ENCODE assay signal across 7 mouse cellular contexts in genomic region chr4:129555421-129555861, GRCm38 (mm10). TPM values are rescaled to one million over a fixed set of nuclear protein-coding genes. Genes with fewer than 3 reads are reported as not detected.
DNase-seq lines count a peak whose midpoint lies in the region; ATAC-seq and TF ChIP-seq lines count a peak whose summit lies in the region.

No protein-coding gene starts in this region.

- H3K27ac ChIP-seq in embryonic facial prominence, embryonic 15.5 days (replicated peaks) = no peak overlapping the region
- H3K27ac ChIP-seq in hindbrain, embryonic 14.5 days = peak overlapping the region; percentile 78; the same call in 1 of the 2 replicates

- no peaks in the 10 kb centered on the region for H3K9me3 ChIP-seq in G1E (replicated peaks)
- no peaks in the 10 kb centered on the region for H3K9me3 ChIP-seq in embryonic facial prominence, embryonic 15.5 days (replicated peaks)
- H3K9me3 ChIP-seq in hindbrain, embryonic 14.5 days (ENCODE audit: control insufficient read depth, low read length) = no peaks in the 10 kb centered on the region

- no peaks in the 10 kb centered on the region for H3K36me3 ChIP-seq in G1E (replicated peaks)
- no peaks in the 10 kb centered on the region for H3K36me3 ChIP-seq in embryonic facial prominence, embryonic 15.5 days
- H3K36me3 ChIP-seq in hindbrain, embryonic 14.5 days (replicated peaks; ENCODE audit: control insufficient read depth, insufficient read depth) = no peaks in the 10 kb centered on the region

- peak overlapping the region; percentile 71 for H3K4me3 ChIP-seq in G1E (ENCODE audit: low read depth, low read length)
- peak overlapping the region; percentile 53 for H3K4me3 ChIP-seq in embryonic facial prominence, embryonic 15.5 days (replicated peaks)
- H3K4me3 ChIP-seq in hindbrain, embryonic 14.5 days (replicated peaks; ENCODE audit: low read length) = peak overlapping the region; percentile 46

- H3K4me1 ChIP-seq in G1E (ENCODE audit: insufficient read depth, low read depth, low read length) = peaks cover 39% of the 10 kb centered on the region
- peaks cover 19% of the 10 kb centered on the region for H3K4me1 ChIP-seq in embryonic facial prominence, embryonic 15.5 days
- H3K4me1 ChIP-seq in hindbrain, embryonic 14.5 days (replicated peaks; ENCODE audit: control insufficient read depth, insufficient read depth, low read length) = peaks cover 15% of the 10 kb centered on the region

- WGBS in embryonic facial prominence, embryonic 15.5 days = 3% methylated on average over 16 of the region's 16 CpGs
- 3% methylated on average over 16 of the region's 16 CpGs for WGBS in hindbrain, embryonic 14.5 days

- ATAC-seq in G1E (ENCODE audit: extremely low read depth, insufficient number of reproducible peaks, low FRiP score, poor library complexity, severe bottlenecking) = no peak
- 0 out of 2 replicates have a peak, but pooled peaks have one; percentile 27 for ATAC-seq in embryonic facial prominence, embryonic 15.5 days (ENCODE audit: insufficient number of reproducible peaks, low FRiP score, low TSS enrichment, low read depth)
- ATAC-seq in hindbrain, embryonic 14.5 days (ENCODE audit: low FRiP score) = no peak
- ATAC-seq in megakaryocyte progenitor cell, adult 5-6 weeks (replicated peaks; ENCODE audit: poor library complexity) = peak; percentile 69

- TF ChIP-seq CTCF in G1E (IDR thresholded peaks at IDR 0.05; ENCODE audit: low read depth, low read length) = peak; percentile 79
- TF ChIP-seq CTCF in brain, embryonic 14.5 days (IDR thresholded peaks at IDR 0.05; ENCODE audit: borderline replicate concordance, extremely low read depth, insufficient read depth, insufficient read length) = peak; percentile 70

- H3K4me2 ChIP-seq in embryonic facial prominence, embryonic 15.5 days (replicated peaks) = peak overlapping the region; percentile 86
- peak overlapping the region; percentile 64 for H3K4me2 ChIP-seq in hindbrain, embryonic 14.5 days (replicated peaks)

- H3K27me3 ChIP-seq in G1E (ENCODE audit: insufficient read depth, low read length) = peaks cover 35% of the 10 kb centered on the region
- no peaks in the 10 kb centered on the region for H3K27me3 ChIP-seq in embryonic facial prominence, embryonic 15.5 days
- no peaks in the 10 kb centered on the region for H3K27me3 ChIP-seq in hindbrain, embryonic 14.5 days (ENCODE audit: control insufficient read depth, insufficient read depth, low read length)

- intact Hi-C loops in left cerebral cortex, postnatal 4 days (cut with DNase I) = no loop called here

- no peak for TF ChIP-seq POLR2A in brain, embryonic 14.5 days (IDR thresholded peaks at IDR 0.05; ENCODE audit: borderline replicate concordance, extremely low read depth, insufficient read depth, insufficient read length, poor library complexity, severe bottlenecking)

- H3K9ac ChIP-seq in embryonic facial prominence, embryonic 15.5 days = 0 out of 2 replicates have a peak overlapping the region, but pooled peaks have one; percentile 26
- H3K9ac ChIP-seq in hindbrain, embryonic 14.5 days = peak overlapping the region; percentile 59

- DNase-seq in G1E (ENCODE audit: low spot score) = peak; percentile 31
- DNase-seq in brain, embryonic 14.5 days (ENCODE audit: low read depth) = peak; percentile 40
- DNase-seq in hindbrain, embryonic 14.5 days (ENCODE audit: low spot score) = peak; percentile 58
- DNase-seq in left cerebral cortex, postnatal 4 days = peak; percentile 52
- peak; percentile 55 for DNase-seq in right cerebral cortex, postnatal 14 days

RNA-seq across cellular contexts. Expression of gene Hdac1, which starts 12.9 kb away (rescaled TPM):
- total RNA-seq in G1E (2014; fragmentation: Nextera tagmentation) (79.8 and 86.5 TPM in 2 replicates), G1E (2017) (64.5 and 76.7 TPM in 2 replicates)
- 53.7 and 63.6 TPM in 2 replicates for polyA plus RNA-seq in G1E (2012)
- 110 and 142 TPM in 2 replicates for polyA plus RNA-seq in brain, embryonic 14.5 days (2012; rRNA removed)
- 200 and 207 TPM in 2 replicates for polyA plus RNA-seq in embryonic facial prominence, embryonic 15.5 days (2015; fragmentation: Nextera tagmentation; extraction: Ambion mirVana)
- 76.0 and 79.8 TPM in 2 replicates for polyA plus RNA-seq in hindbrain, embryonic 14.5 days (2014; fragmentation: Nextera tagmentation; extraction: Ambion mirVana)
- 10 to 100 TPM; 39.8 to 43.5 TPM for total RNA-seq in left cerebral cortex, postnatal 4 days (2021)
- total RNA-seq in megakaryocyte progenitor cell, adult 5-6 weeks (2015) = 114 and 119 TPM in 2 replicates
- 58.5 and 79.7 TPM in 2 replicates for total RNA-seq in megakaryocyte progenitor cell, adult 5-6 weeks (2017)

RNA-seq across cellular contexts. Expression of gene Lck, which starts 18.0 kb away (rescaled TPM):
- total RNA-seq in G1E (2014; fragmentation: Nextera tagmentation) (3.5 TPM in 1 of 2 replicates, not detected in the other), G1E (2017) (1.7 and 2.1 TPM in 2 replicates)
- 1.3 and 1.8 TPM in 2 replicates for polyA plus RNA-seq in G1E (2012)
- polyA plus RNA-seq in brain, embryonic 14.5 days (2012; rRNA removed) = 9.0 and 9.9 TPM in 2 replicates
- 5.5 and 6.8 TPM in 2 replicates for polyA plus RNA-seq in embryonic facial prominence, embryonic 15.5 days (2015; fragmentation: Nextera tagmentation; extraction: Ambion mirVana)
- polyA plus RNA-seq in hindbrain, embryonic 14.5 days (2014; fragmentation: Nextera tagmentation; extraction: Ambion mirVana) = 10.6 and 13.0 TPM in 2 replicates
- 10 to 100 TPM; 14.1 to 15.2 TPM for total RNA-seq in left cerebral cortex, postnatal 4 days (2021)
- 1.2 and 2.7 TPM in 2 replicates for total RNA-seq in megakaryocyte progenitor cell, adult 5-6 weeks (2015)
- total RNA-seq in megakaryocyte progenitor cell, adult 5-6 weeks (2017) = 3.5 and 4.4 TPM in 2 replicates

RNA-seq across cellular contexts. Expression of gene Fam167b, which starts 22.9 kb away (rescaled TPM):
- total RNA-seq in G1E (2014; fragmentation: Nextera tagmentation) = not detected in 2 replicates
- total RNA-seq in G1E (2017) = not detected in 2 replicates
- not detected in 2 replicates for polyA plus RNA-seq in G1E (2012)
- polyA plus RNA-seq in brain, embryonic 14.5 days (2012; rRNA removed) = 0.63 and 0.82 TPM in 2 replicates
- 6.7 and 7.5 TPM in 2 replicates for polyA plus RNA-seq in embryonic facial prominence, embryonic 15.5 days (2015; fragmentation: Nextera tagmentation; extraction: Ambion mirVana)
- polyA plus RNA-seq in hindbrain, embryonic 14.5 days (2014; fragmentation: Nextera tagmentation; extraction: Ambion mirVana) = 0.39 and 1.0 TPM in 2 replicates
- not detected for total RNA-seq in left cerebral cortex, postnatal 4 days (2021)
- not detected in 2 replicates for total RNA-seq in megakaryocyte progenitor cell, adult 5-6 weeks (2015)
- not detected in 2 replicates for total RNA-seq in megakaryocyte progenitor cell, adult 5-6 weeks (2017)

RNA-seq across cellular contexts. Expression of gene Marcksl1, which starts 42.1 kb away (rescaled TPM):
- total RNA-seq in G1E (2014; fragmentation: Nextera tagmentation) (14.5 and 18.7 TPM in 2 replicates), G1E (2017) (13.4 and 13.6 TPM in 2 replicates)
- polyA plus RNA-seq in G1E (2012) = 38.9 and 47.0 TPM in 2 replicates
- 1,642 and 1,750 TPM in 2 replicates for polyA plus RNA-seq in brain, embryonic 14.5 days (2012; rRNA removed)
- polyA plus RNA-seq in embryonic facial prominence, embryonic 15.5 days (2015; fragmentation: Nextera tagmentation; extraction: Ambion mirVana) = 610 and 641 TPM in 2 replicates
- polyA plus RNA-seq in hindbrain, embryonic 14.5 days (2014; fragmentation: Nextera tagmentation; extraction: Ambion mirVana) = 1,580 and 1,755 TPM in 2 replicates
- 1,000 to 10,000 TPM; 1,277 to 1,311 TPM for total RNA-seq in left cerebral cortex, postnatal 4 days (2021)
- 56.8 and 62.3 TPM in 2 replicates for total RNA-seq in megakaryocyte progenitor cell, adult 5-6 weeks (2015)
- 37.5 and 43.9 TPM in 2 replicates for total RNA-seq in megakaryocyte progenitor cell, adult 5-6 weeks (2017)

RNA-seq across cellular contexts. Expression of gene Eif3i, which starts 45.0 kb away (rescaled TPM):
- total RNA-seq in G1E (2014; fragmentation: Nextera tagmentation) = 152 and 159 TPM in 2 replicates
- total RNA-seq in G1E (2017) = 241 and 272 TPM in 2 replicates
- 130 and 133 TPM in 2 replicates for polyA plus RNA-seq in G1E (2012)
- 297 and 390 TPM in 2 replicates for polyA plus RNA-seq in brain, embryonic 14.5 days (2012; rRNA removed)
- 270 and 284 TPM in 2 replicates for polyA plus RNA-seq in embryonic facial prominence, embryonic 15.5 days (2015; fragmentation: Nextera tagmentation; extraction: Ambion mirVana)
- polyA plus RNA-seq in hindbrain, embryonic 14.5 days (2014; fragmentation: Nextera tagmentation; extraction: Ambion mirVana) = 226 and 227 TPM in 2 replicates
- total RNA-seq in left cerebral cortex, postnatal 4 days (2021) = 100 to 1,000 TPM; 137 to 143 TPM
- total RNA-seq in megakaryocyte progenitor cell, adult 5-6 weeks (2015) = 405 and 434 TPM in 2 replicates
- 298 and 336 TPM in 2 replicates for total RNA-seq in megakaryocyte progenitor cell, adult 5-6 weeks (2017)

Comparison
In these comparisons a context has a peak if more than half of its experiments do, and no peak if none do; other contexts are left out.
1. ATAC-seq: peak in embryonic facial prominence, embryonic 15.5 days (single experiment) and megakaryocyte progenitor cell, adult 5-6 weeks (single experiment); none in G1E (single experiment) and hindbrain, embryonic 14.5 days (single experiment).
2. Peak in every context shown above with its lines, with median percentiles within 50 percentile points of each other: DNase-seq and H3K4me3 ChIP-seq.